Mouse (Mus musculus): ENCODE data around the gene Ablim1. TPM values are rescaled to one million over a fixed set of nuclear protein-coding genes. Genes with fewer than 3 reads are reported as not detected.
A peak's percentile ranks its signal among the peaks of the same experiment; 100 is the strongest.

Gene Ablim1
- polyA plus RNA-seq, 1 experiment from 2014 or later: 0.46 TPM

- no peaks in the 10 kb centered on the region for H3K79me2 ChIP-seq (ENCODE audit: inconsistent target)
- 38% methylated on average over 13 of the region's 13 CpGs for WGBS (ENCODE audit: missing documents)
- no peak overlapping the region; the same call in 1 of the 2 replicates for H3K4me3 ChIP-seq (ENCODE audit: inconsistent target)
- no peaks in the 10 kb centered on the region for H3K36me3 ChIP-seq (ENCODE audit: inconsistent target)
- peak overlapping the region; percentile 15; the same call in 1 of the 2 replicates for H3K27ac ChIP-seq
Measured at GRCm38 (mm10) chr19:57272824-57273613, 41.7 kb downstream of the Ablim1 start.

- H3K36me3 ChIP-seq (ENCODE audit: inconsistent target): no peaks in the 10 kb centered on the region
- H3K27ac ChIP-seq: no peak overlapping the region
- H3K4me3 ChIP-seq (ENCODE audit: inconsistent target): no peak overlapping the region
- WGBS (ENCODE audit: missing documents): 92% methylated on average over 16 of the region's 16 CpGs
- no peaks in the 10 kb centered on the region for H3K79me2 ChIP-seq (ENCODE audit: inconsistent target)
Measured at GRCm38 (mm10) chr19:57271757-57272156, 43.0 kb downstream of the Ablim1 start.

GRCm38 (mm10) chr19:57270711-57271110 lies 44.0 kb downstream of the Ablim1 start:
- Histone ChIP-seq H3K79me2 (ENCODE audit: inconsistent target) (no peaks in the 10 kb centered on the region), H3K4me3 (ENCODE audit: inconsistent target) (no peak overlapping the region), H3K27ac (no peak overlapping the region), H3K36me3 (ENCODE audit: inconsistent target) (no peaks in the 10 kb centered on the region)
- WGBS (ENCODE audit: missing documents): 67% methylated on average over 6 of the region's 6 CpGs

GRCm38 (mm10) chr19:57269791-57270190 lies 44.9 kb downstream of the Ablim1 start:
- Histone ChIP-seq H3K79me2 (ENCODE audit: inconsistent target) (no peaks in the 10 kb centered on the region), H3K36me3 (ENCODE audit: inconsistent target) (no peaks in the 10 kb centered on the region), H3K4me3 (ENCODE audit: inconsistent target) (no peak overlapping the region), H3K27ac (no peak overlapping the region)
- 93% methylated on average over 5 of the region's 6 CpGs for WGBS (ENCODE audit: missing documents)

GRCm38 (mm10) chr19:57267531-57267930 lies 47.2 kb downstream of the Ablim1 start:
- no peak overlapping the region for H3K4me3 ChIP-seq (ENCODE audit: inconsistent target)
- H3K27ac ChIP-seq: no peak overlapping the region
- no peaks in the 10 kb centered on the region for H3K79me2 ChIP-seq (ENCODE audit: inconsistent target)
- no peaks in the 10 kb centered on the region for H3K36me3 ChIP-seq (ENCODE audit: inconsistent target)
- 53% methylated on average over 5 of the region's 5 CpGs for WGBS (ENCODE audit: missing documents)

GRCm38 (mm10) chr19:57266374-57267085 lies 48.2 kb downstream of the Ablim1 start:
- H3K4me3 ChIP-seq (ENCODE audit: inconsistent target): no peak overlapping the region
- WGBS (ENCODE audit: missing documents): 74% methylated on average over 8 of the region's 10 CpGs
- no peaks in the 10 kb centered on the region for H3K36me3 ChIP-seq (ENCODE audit: inconsistent target)
- H3K79me2 ChIP-seq (ENCODE audit: inconsistent target): no peaks in the 10 kb centered on the region
- H3K27ac ChIP-seq: no peak overlapping the region

GRCm38 (mm10) chr19:57264296-57264947 lies 50.3 kb downstream of the Ablim1 start:
- H3K27ac ChIP-seq: no peak overlapping the region
- H3K36me3 ChIP-seq (ENCODE audit: inconsistent target): no peaks in the 10 kb centered on the region
- WGBS (ENCODE audit: missing documents): 88% methylated on average over 15 of the region's 15 CpGs
- no peak overlapping the region for H3K4me3 ChIP-seq (ENCODE audit: inconsistent target)
- H3K79me2 ChIP-seq (ENCODE audit: inconsistent target): no peaks in the 10 kb centered on the region

GRCm38 (mm10) chr19:57257801-57258200 lies 56.9 kb downstream of the Ablim1 start:
- H3K27ac ChIP-seq: no peak overlapping the region
- no peaks in the 10 kb centered on the region for H3K36me3 ChIP-seq (ENCODE audit: inconsistent target)
- WGBS (ENCODE audit: missing documents): 94% methylated on average over 9 of the region's 12 CpGs
- no peaks in the 10 kb centered on the region for H3K79me2 ChIP-seq (ENCODE audit: inconsistent target)
- H3K4me3 ChIP-seq (ENCODE audit: inconsistent target): no peak overlapping the region

- H3K27ac ChIP-seq: no peak overlapping the region
- no peaks in the 10 kb centered on the region for H3K79me2 ChIP-seq (ENCODE audit: inconsistent target)
- H3K4me3 ChIP-seq (ENCODE audit: inconsistent target): no peak overlapping the region
- no peaks in the 10 kb centered on the region for H3K36me3 ChIP-seq (ENCODE audit: inconsistent target)
- 76% methylated on average over 9 of the region's 9 CpGs for WGBS (ENCODE audit: missing documents)
Measured at GRCm38 (mm10) chr19:57256666-57257065, 58.1 kb downstream of the Ablim1 start.

GRCm38 (mm10) chr19:57255157-57255556 lies 59.6 kb downstream of the Ablim1 start:
- Histone ChIP-seq H3K36me3 (ENCODE audit: inconsistent target) (no peaks in the 10 kb centered on the region), H3K27ac (no peak overlapping the region), H3K4me3 (ENCODE audit: inconsistent target) (no peak overlapping the region), H3K79me2 (ENCODE audit: inconsistent target) (no peaks in the 10 kb centered on the region)
- 86% methylated on average over 8 of the region's 8 CpGs for WGBS (ENCODE audit: missing documents)

- Histone ChIP-seq H3K4me3 (ENCODE audit: inconsistent target) (no peak overlapping the region), H3K27ac (no peak overlapping the region), H3K79me2 (ENCODE audit: inconsistent target) (no peaks in the 10 kb centered on the region), H3K36me3 (ENCODE audit: inconsistent target) (no peaks in the 10 kb centered on the region)
- 79% methylated on average over 9 of the region's 9 CpGs for WGBS (ENCODE audit: missing documents)
Measured at GRCm38 (mm10) chr19:57252692-57253448, 61.8 kb downstream of the Ablim1 start.

- Histone ChIP-seq H3K36me3 (ENCODE audit: inconsistent target) (no peaks in the 10 kb centered on the region), H3K4me3 (ENCODE audit: inconsistent target) (no peak overlapping the region), H3K79me2 (ENCODE audit: inconsistent target) (no peaks in the 10 kb centered on the region), H3K27ac (no peak overlapping the region)
- WGBS (ENCODE audit: missing documents): 93% methylated on average over 5 of the region's 5 CpGs
Measured at GRCm38 (mm10) chr19:57248781-57249180, 65.9 kb downstream of the Ablim1 start.

GRCm38 (mm10) chr19:57247221-57247620 lies 67.5 kb downstream of the Ablim1 start:
- no peak overlapping the region for H3K4me3 ChIP-seq (ENCODE audit: inconsistent target)

GRCm38 (mm10) chr19:57244281-57244680 lies 70.4 kb downstream of the Ablim1 start:
- 73% methylated on average over 7 of the region's 7 CpGs for WGBS (ENCODE audit: missing documents)
- H3K27ac ChIP-seq: no peak overlapping the region
- no peak overlapping the region for H3K4me3 ChIP-seq (ENCODE audit: inconsistent target)
- H3K36me3 ChIP-seq (ENCODE audit: inconsistent target): no peaks in the 10 kb centered on the region
- no peaks in the 10 kb centered on the region for H3K79me2 ChIP-seq (ENCODE audit: inconsistent target)

More at GRCm38 (mm10) chr19:57247221-57247620, 67.5 kb downstream of the Ablim1 start:
- 93% methylated on average over 8 of the region's 8 CpGs for WGBS (ENCODE audit: missing documents)
- Histone ChIP-seq H3K27ac (no peak overlapping the region), H3K79me2 (ENCODE audit: inconsistent target) (no peaks in the 10 kb centered on the region), H3K36me3 (ENCODE audit: inconsistent target) (no peaks in the 10 kb centered on the region)

All from macrophage (primary cell).